Mouse (Mus musculus) liver, postnatal 0 days (tissue): Measurements from ENCODE around the gene Timm44.

Experiments
- CTCF ChIP-seq: sonication (generic); IDR thresholded peaks from 2 replicates; pipeline ENCODE4 v1.5.1; 2016; ENCODE audit warnings: antibody characterized with exemption, low read depth
- EP300 ChIP-seq: IDR thresholded peaks from 2 replicates; pipeline ENCODE4 v1.6.1; 2016; ENCODE audit warnings: antibody characterized with exemption, low read depth, mild to moderate bottlenecking

DNA sequence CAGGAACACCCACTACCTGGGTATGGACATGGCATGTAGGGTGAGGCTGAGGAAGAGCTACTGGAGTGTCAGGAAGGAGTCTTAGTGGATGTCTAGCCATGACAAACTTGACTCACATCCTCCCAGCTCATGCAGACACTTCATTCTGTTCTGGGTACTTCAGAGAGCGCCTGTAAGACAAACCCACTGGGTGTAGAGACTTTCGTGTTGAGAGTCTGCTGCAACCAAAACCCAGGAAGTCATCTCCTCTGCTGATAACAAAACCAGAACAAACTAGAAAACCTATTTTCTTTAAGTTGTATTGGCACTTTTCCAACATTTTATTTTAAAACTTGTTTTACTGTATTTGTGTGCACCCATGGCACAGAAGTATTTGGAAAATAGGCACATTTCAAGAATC lies 30.1 kb upstream of the Timm44 start:
- TF ChIP-seq CTCF (no peak), EP300 (no peak)
